Mouse (Mus musculus): Measurements from ENCODE around the gene 2010111I01Rik. TPM values are rescaled to one million over a fixed set of nuclear protein-coding genes. Genes with fewer than 3 reads are reported as not detected.
A peak's percentile ranks its signal among the peaks of the same experiment; 100 is the strongest.

2010111I01Rik gene
- polyA plus RNA-seq, 1 experiment, result 84.5 TPM

DNA sequence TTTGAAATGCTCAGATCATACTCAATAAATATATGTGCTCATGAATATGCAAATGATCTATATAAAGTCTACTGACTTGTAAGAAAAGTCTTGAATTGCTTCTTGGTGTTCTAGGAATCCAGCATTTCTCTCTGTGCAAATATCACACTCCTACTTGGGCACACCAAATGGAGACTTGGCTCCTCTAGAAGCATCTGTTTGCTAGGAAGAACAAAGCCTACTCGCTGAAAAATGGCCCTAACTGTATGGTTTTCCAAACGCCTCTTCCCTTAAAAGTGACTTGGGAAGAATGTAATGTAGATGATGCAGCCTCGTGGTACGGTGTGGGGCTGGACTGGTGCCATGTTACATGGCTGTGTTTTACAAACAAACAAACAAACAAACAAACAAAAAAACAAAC, 24.0 kb upstream of the 2010111I01Rik start:
- Histone ChIP-seq H3K36me3 (ENCODE audit: control insufficient read depth, insufficient read depth, low read length) (no peaks in the 10 kb centered on the region), H3K27ac (ENCODE audit: insufficient read depth, low read depth, low read length) (no peak overlapping the region), H3K4me3 (ENCODE audit: insufficient read depth, low read depth, low read length) (no peak overlapping the region), H3K27me3 (replicated peaks; ENCODE audit: control insufficient read depth, insufficient read depth, low read length) (no peaks in the 10 kb centered on the region), H3K4me1 (ENCODE audit: control insufficient read depth, insufficient read depth, low read length) (no peaks in the 10 kb centered on the region)
- TF ChIP-seq CTCF (conservative IDR thresholded peaks at IDR 0.05; ENCODE audit: insufficient read depth, insufficient read length, low read depth, low read length) (no peak), POLR2A (IDR thresholded peaks at IDR 0.05; ENCODE audit: low read depth, low read length) (no peak)
- WGBS, result 73% methylated on average over 4 of the region's 4 CpGs
- no peak for DNase-seq

DNA sequence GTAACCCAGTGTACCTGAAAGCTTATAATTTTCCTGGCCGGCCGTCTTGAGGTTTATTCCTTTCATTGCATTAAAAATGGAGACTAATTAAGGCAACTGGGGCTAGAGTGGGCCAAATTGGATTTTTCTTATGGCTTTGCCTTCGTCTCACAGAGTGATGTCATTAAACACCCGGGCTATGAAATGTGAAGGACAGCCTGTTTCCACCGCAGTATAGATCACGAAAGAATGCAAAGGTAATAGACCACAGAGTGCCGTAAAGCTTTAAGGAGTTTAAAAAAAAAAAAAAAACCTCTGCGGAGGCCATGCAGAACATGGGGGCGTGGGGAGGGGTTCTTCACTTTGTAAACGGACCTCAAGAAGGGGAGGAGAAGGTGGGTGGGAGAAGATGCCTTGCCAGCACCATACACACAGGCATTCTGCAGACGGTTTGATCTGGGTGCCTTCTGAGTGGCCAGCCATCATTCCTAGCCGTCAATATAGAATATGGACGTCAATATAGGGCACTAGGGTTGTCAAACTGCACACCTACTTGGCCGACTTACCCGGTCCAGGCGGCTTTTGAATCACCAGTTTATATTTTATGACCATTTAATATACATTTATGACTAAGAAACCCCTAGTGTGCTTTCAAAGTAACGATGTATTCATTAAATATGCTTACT, 23.2 kb upstream of the 2010111I01Rik start:
- 67% methylated on average over 17 of the region's 17 CpGs for WGBS

DNA sequence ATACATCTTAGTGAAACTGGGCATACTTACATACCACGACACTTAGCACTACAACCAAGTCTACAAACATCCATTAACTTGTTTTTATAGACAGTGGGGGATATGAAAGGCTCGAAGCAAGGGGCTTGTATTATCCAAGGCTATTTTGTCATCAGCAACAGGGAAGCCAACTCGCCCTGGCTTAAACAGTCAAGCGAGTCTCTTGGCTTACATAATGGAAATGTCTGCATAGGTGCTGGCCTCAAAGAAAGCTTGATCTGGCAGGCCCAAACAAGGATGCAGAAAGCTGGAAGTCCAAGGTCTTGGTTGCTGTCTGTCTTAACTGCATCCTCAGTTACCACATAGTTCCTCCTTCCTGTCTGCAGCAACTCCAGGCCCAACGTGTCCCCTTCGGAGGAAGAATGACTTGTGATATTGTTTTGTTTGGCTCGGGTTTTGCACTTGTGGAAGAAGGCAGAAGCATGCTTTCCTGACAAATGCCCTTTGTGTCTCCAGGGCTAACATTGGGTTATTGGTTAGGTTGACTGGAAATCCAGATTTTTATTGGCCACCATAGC, 21.3 kb upstream of the 2010111I01Rik start:
- peak; percentile 45 for DNase-seq
- TF ChIP-seq POLR2A (IDR thresholded peaks at IDR 0.05; ENCODE audit: low read depth, low read length) (no peak), CTCF (conservative IDR thresholded peaks at IDR 0.05; ENCODE audit: insufficient read depth, insufficient read length, low read depth, low read length) (no peak)
- Histone ChIP-seq H3K27ac (ENCODE audit: insufficient read depth, low read depth, low read length) (no peak overlapping the region), H3K4me3 (ENCODE audit: insufficient read depth, low read depth, low read length) (no peak overlapping the region), H3K4me1 (ENCODE audit: control insufficient read depth, insufficient read depth, low read length) (no peaks in the 10 kb centered on the region), H3K27me3 (replicated peaks; ENCODE audit: control insufficient read depth, insufficient read depth, low read length) (no peaks in the 10 kb centered on the region), H3K36me3 (ENCODE audit: control insufficient read depth, insufficient read depth, low read length) (no peaks in the 10 kb centered on the region)
- 60% methylated on average over 7 of the region's 7 CpGs for WGBS

More for the DNA sequence above, 23.2 kb upstream of the 2010111I01Rik start:
- Histone ChIP-seq H3K4me1 (ENCODE audit: control insufficient read depth, insufficient read depth, low read length) (no peaks in the 10 kb centered on the region), H3K27ac (ENCODE audit: insufficient read depth, low read depth, low read length) (no peak overlapping the region), H3K36me3 (ENCODE audit: control insufficient read depth, insufficient read depth, low read length) (no peaks in the 10 kb centered on the region), H3K4me3 (ENCODE audit: insufficient read depth, low read depth, low read length) (no peak overlapping the region), H3K27me3 (replicated peaks; ENCODE audit: control insufficient read depth, insufficient read depth, low read length) (no peaks in the 10 kb centered on the region)
- no peak for DNase-seq
- no peak for TF ChIP-seq CTCF (conservative IDR thresholded peaks at IDR 0.05; ENCODE audit: insufficient read depth, insufficient read length, low read depth, low read length)
- no peak for TF ChIP-seq POLR2A (IDR thresholded peaks at IDR 0.05; ENCODE audit: low read depth, low read length)

DNA sequence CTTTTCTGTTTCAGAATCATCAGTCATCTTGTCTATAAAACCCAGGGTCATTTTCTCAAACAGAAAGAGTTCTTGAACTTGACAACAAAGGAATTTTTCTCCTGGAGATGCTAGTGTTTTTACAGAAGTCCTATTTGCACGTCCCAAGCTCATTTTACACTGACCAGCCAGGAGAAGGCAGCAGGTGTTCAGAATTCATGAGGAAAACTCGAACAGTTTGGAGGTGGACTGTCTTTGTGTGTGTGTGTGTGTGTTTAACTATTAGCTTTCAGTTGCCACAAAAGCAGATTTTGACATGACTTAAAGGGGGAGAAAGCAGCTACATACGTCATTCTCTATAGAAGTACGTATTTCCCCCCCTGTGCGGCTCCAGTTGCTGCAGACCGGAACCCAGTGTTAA, 20.6 kb upstream of the 2010111I01Rik start:
- no peak for DNase-seq
- 54% methylated on average over 6 of the region's 6 CpGs for WGBS
- no peaks in the 10 kb centered on the region for H3K4me1 ChIP-seq (ENCODE audit: control insufficient read depth, insufficient read depth, low read length)
- H3K4me3 ChIP-seq (ENCODE audit: insufficient read depth, low read depth, low read length), result no peak overlapping the region
- H3K27ac ChIP-seq (ENCODE audit: insufficient read depth, low read depth, low read length), result no peak overlapping the region
- no peaks in the 10 kb centered on the region for H3K36me3 ChIP-seq (ENCODE audit: control insufficient read depth, insufficient read depth, low read length)
- no peaks in the 10 kb centered on the region for H3K27me3 ChIP-seq (replicated peaks; ENCODE audit: control insufficient read depth, insufficient read depth, low read length)
- TF ChIP-seq CTCF (conservative IDR thresholded peaks at IDR 0.05; ENCODE audit: insufficient read depth, insufficient read length, low read depth, low read length), result no peak
- no peak for TF ChIP-seq POLR2A (IDR thresholded peaks at IDR 0.05; ENCODE audit: low read depth, low read length)

DNA sequence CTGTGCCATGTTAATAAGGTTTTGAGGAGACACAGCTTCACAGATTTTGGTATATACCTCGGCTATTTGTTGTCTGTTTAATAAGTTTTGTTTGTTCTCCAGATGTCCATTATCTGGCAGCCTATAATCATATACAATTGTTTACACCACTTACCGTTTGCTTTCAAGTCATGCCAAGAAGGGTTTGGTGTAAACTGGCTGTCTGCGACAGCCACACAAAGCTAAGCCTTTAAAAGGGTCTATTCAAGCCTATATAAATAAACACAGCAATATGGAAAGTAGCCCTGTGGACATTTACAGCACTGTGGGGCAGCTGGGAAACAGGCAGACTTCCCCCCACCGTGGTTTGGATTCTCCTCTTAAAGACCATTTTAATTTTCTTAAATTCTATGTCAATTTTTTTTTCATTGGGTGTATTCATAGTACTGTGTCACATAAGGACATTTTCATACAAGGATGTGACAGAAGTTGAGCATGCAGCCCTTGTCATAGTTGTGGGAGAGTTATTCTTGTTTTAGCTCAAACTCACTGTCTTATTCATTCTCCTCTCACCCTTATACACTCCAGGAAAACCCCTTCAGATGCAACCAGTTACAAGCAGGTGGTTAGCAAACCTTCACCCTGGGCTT, 15.0 kb upstream of the 2010111I01Rik start:
- no peaks in the 10 kb centered on the region for H3K4me1 ChIP-seq (ENCODE audit: control insufficient read depth, insufficient read depth, low read length)
- H3K36me3 ChIP-seq (ENCODE audit: control insufficient read depth, insufficient read depth, low read length), result no peaks in the 10 kb centered on the region
- H3K27me3 ChIP-seq (replicated peaks; ENCODE audit: control insufficient read depth, insufficient read depth, low read length), result no peaks in the 10 kb centered on the region
- H3K27ac ChIP-seq (ENCODE audit: insufficient read depth, low read depth, low read length), result no peak overlapping the region
- no peak overlapping the region for H3K4me3 ChIP-seq (ENCODE audit: insufficient read depth, low read depth, low read length)
- TF ChIP-seq POLR2A (IDR thresholded peaks at IDR 0.05; ENCODE audit: low read depth, low read length) (no peak), CTCF (conservative IDR thresholded peaks at IDR 0.05; ENCODE audit: insufficient read depth, insufficient read length, low read depth, low read length) (no peak)
- DNase-seq, result no peak
- 72% methylated on average over 4 of the region's 4 CpGs for WGBS

DNA sequence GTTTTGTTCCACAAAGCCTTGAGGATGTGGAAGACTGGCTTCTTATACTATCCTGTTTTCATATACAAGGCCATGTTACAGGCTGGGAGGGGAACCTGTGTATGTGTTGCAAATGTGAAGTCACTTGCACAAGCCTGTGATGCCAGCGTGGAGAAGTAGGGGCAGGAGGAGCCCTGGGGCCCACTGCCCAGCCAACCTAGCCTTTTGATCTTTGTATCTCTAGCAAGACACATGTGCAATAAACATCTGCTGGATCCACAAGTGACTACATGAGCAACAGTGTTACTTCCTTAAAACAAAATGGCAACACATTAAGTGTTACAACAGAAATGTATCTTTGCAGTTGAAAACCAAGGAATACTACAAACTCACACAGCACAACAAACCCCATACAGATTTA, 13.1 kb upstream of the 2010111I01Rik start:
- DNase-seq, result no peak
- Histone ChIP-seq H3K4me3 (ENCODE audit: insufficient read depth, low read depth, low read length) (no peak overlapping the region), H3K4me1 (ENCODE audit: control insufficient read depth, insufficient read depth, low read length) (no peaks in the 10 kb centered on the region), H3K36me3 (ENCODE audit: control insufficient read depth, insufficient read depth, low read length) (no peaks in the 10 kb centered on the region), H3K27me3 (replicated peaks; ENCODE audit: control insufficient read depth, insufficient read depth, low read length) (no peaks in the 10 kb centered on the region), H3K27ac (ENCODE audit: insufficient read depth, low read depth, low read length) (no peak overlapping the region)
- WGBS, result 93% methylated on average over 1 of the region's 1 CpGs
- TF ChIP-seq CTCF (conservative IDR thresholded peaks at IDR 0.05; ENCODE audit: insufficient read depth, insufficient read length, low read depth, low read length), result no peak
- no peak for TF ChIP-seq POLR2A (IDR thresholded peaks at IDR 0.05; ENCODE audit: low read depth, low read length)

DNA sequence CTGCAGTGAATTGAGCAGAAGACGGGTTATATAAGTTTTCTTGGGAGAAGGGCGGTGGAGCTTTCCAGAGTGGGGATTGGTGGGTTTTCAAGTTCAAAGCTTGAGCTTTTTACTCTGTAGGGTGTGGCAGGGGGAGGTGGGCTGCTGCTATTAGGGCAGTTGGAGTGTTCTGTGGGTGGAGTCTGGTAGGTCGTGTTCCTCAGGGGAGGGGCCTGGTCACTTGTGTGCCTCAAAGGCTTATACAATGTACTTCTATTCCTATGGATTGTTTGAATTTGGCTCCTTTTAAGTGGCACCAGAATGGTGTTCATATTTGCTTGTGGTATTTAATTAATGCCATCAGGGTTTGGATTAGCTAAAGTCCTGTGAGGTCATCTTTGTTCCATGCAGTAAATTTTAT, 12.6 kb upstream of the 2010111I01Rik start:
- Histone ChIP-seq H3K27me3 (replicated peaks; ENCODE audit: control insufficient read depth, insufficient read depth, low read length) (no peaks in the 10 kb centered on the region), H3K4me1 (ENCODE audit: control insufficient read depth, insufficient read depth, low read length) (no peaks in the 10 kb centered on the region), H3K36me3 (ENCODE audit: control insufficient read depth, insufficient read depth, low read length) (no peaks in the 10 kb centered on the region), H3K4me3 (ENCODE audit: insufficient read depth, low read depth, low read length) (no peak overlapping the region), H3K27ac (ENCODE audit: insufficient read depth, low read depth, low read length) (no peak overlapping the region)
- WGBS, result 83% methylated on average over 3 of the region's 3 CpGs
- TF ChIP-seq POLR2A (IDR thresholded peaks at IDR 0.05; ENCODE audit: low read depth, low read length) (no peak), CTCF (conservative IDR thresholded peaks at IDR 0.05; ENCODE audit: insufficient read depth, insufficient read length, low read depth, low read length) (no peak)
- DNase-seq, result no peak

All from kidney, adult 2 months (tissue).